Mouse (Mus musculus) spleen, adult 18-20 months (tissue): ENCODE measurements around the gene Slc25a31.

Source experiments
- DNase-seq, 2 experiments: peaks; one replicate each; pipeline ENCODE4 v3.0.0; 2022; ENCODE audit warnings: mixed read lengths in 2 of 2

The Slc25a31 gene

DNA sequence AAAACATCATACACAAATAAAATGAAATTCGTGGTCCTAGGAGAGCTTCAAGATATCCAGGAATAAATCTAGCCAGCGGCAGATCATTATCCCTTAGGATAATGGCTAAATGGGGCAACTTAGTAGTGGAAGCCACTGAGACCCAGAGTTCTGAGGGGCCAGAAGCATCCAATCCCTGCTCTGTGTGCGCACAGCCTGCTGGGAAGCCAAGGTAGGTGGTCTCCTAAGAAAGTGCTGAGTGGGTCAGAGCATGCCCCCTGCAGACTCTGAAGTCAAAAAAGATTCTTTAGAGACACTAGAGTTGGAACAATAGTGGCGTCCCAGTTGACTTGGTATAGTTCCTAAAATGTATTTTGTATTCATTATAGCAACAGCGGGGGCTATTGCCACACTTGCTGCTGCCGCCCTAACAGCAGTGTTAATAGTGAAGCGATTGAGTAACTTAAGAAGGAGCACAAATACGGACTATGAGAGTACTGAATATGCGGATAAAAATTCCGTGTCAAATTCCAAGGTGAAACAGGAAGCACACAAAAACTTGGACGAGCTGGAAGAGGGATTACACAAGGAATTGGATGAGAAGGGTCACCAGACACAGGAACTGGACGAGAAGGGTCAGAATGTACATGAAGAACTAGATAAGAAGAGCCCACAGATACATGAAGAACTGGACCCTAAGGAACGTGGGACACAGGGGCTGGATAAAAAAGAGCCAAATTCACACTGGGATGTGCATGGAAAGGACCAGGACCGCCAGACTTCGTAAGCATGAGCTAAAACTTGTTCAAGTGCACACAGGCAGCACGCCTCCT lies 35.6 kb downstream of the Slc25a31 start, which contains the start of gene Hspa4l:
TSS of gene Hspa4l (plus strand) at position 472 of the 812 bp plus-strand sequence.
- no peak for DNase-seq

DNA sequence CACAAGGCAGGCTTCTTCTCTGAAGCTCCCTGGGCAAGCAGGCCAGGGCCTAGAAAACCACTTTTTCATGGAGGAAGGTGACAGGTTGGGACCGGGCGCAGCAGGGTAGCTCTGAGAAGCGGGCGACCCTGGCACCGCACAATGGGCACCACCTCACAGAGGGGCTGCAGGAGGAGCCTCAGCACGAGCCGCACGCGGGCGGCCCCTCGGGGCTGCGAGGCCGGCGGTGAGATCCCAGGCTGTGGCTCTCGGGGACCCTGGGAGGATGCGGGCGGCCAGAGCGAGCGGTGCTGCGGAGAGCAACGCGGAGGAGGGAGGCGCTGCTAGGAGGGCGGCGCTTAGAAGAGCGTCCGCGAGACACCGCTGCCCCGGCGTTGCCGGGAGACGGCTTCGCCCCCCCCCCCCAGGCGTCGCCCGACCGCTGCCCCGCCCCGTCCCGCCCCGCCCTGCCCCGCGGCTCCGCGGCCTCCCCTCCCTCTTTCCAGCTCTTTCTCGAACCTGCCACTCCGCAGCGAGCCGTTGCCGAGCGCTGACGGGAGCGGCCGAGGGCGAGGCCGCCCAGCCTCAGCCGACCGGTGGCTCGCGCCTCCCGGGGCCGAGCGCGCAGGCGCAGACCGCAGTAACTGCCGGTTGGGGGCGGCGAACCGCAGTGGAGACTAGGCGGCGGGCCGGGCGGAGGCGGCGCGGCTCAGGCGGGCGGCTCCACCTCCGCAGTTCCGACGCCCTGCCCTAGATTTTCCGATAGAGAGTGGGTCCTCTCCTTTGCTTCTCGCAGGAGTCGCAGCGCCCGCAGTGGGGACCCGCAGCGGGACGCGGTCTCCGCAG lies 36.4 kb downstream of the Slc25a31 start:
- peak; percentile 90 to 92 for DNase-seq

DNA sequence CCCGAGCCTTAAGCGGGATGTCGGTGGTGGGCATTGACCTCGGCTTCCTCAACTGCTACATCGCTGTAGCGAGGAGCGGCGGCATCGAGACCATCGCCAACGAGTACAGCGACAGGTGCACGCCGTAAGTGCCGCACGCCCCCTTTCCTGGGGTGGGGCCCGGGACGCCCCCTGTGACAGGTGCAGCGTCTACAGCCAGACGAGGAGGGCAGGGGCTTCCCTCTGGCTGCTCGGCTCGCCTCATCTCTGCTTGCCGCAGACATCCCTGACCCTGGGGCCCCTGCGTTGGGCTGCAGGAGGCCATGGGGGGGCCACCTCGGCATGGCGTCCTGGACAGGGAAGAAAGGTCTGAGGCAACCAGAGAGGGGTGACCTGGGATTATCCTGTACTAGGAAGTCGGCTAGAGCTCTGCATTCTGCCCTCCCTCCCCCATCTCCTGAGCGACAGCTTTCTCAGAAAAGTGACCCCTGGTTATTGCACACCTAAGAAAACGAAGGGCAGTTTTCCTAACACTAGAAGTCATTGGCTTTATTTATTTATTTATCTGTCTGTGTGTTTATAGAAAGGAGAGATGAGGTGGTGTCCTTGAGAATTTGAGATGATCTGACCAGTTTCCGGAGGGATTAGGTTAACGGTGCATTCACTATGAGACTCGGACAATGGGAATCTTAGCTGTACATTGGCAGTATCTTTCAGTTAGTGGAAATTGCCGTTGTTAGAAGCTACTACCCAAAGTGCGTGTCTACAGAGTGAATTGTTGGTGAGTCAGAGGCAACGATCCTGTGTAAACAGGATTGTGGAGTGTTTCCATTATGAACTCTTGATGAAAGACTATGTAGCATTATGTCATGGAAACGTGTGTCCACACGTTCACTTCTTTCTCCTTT lies 37.2 kb downstream of the Slc25a31 start:
- no peak for DNase-seq

DNA sequence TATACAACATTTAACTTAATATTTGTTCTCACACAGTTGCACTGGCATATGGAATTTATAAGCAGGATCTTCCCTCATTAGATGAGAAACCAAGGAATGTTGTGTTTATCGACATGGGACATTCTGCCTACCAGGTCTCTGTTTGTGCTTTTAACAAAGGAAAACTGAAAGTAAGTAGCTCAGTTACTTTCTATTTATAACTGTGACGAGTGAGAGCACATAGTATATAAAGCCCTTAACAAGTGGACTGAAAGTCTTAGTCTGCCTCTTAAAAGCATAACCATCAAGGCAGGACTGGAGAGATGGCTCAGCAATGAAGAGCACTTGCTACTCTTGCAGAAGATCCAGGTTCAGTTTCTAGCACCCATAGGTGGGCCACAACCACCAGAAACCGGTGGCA lies 52.1 kb downstream of the Slc25a31 start:
- no peak for DNase-seq

DNA sequence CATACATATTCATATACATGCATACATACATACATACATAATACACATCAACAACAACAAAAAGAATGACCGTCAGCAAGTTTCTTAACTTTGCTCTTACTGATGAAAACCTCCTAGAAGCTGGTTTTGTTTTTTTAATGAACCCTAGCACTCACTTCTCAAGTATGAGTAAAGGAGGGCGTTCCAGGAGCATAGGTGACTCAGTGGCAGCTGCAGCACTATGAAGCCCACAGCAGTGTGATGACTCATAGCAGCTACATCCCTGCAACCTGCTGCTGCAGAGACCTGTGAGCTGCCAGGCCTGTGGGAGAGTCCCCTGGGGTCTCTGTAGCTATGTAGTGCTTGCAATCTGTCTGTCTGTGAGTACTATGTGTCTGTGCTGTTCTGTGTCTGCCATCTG lies 52.7 kb downstream of the Slc25a31 start:
- no peak for DNase-seq
